Mouse (Mus musculus) liver, postnatal 0 days (tissue): ENCODE measurements around the gene Gm20737. TPM values are rescaled to one million over a fixed set of nuclear protein-coding genes. Genes with fewer than 3 reads are reported as not detected.
"Not testable (repeated sequence)": the region's sequence is repeated elsewhere in the genome, so short reads cannot be mapped to it uniquely, and the experiment has no call there.

Source experiments
- ATAC-seq: fragments of 200-750 bp; cut with Nextera tagmentation; 2 replicates; pipeline ENCODE4 v1.8.0; 2017; ENCODE audit warnings: mild to moderate bottlenecking, moderate library complexity
- DNase-seq: peaks from one replicate; pipeline ENCODE4 v3.0.0-alpha.2; 2016
- H3K27ac ChIP-seq: fragments of 300-500 bp; sonication (generic); 2 replicates; pipeline ENCODE4 v1.5.1; 2014; ENCODE audit warnings: antibody characterized with exemption, moderate library complexity, mild to moderate bottlenecking, low read depth
- H3K27me3 ChIP-seq: fragments of 300-500 bp; sonication (generic); 2 replicates; pipeline ENCODE4 v1.6.1; 2014; ENCODE audit warnings: low read length, control low read depth, mixed read lengths; ENCODE audit not compliant: insufficient read depth
- H3K36me3 ChIP-seq: fragments of 300-500 bp; sonication (generic); replicated peaks from 2 replicates; pipeline ENCODE4 v1.6.1; 2014; ENCODE audit warnings: mild to moderate bottlenecking, control low read depth, low read length, moderate library complexity, mixed read lengths; ENCODE audit not compliant: insufficient read depth
- H3K4me1 ChIP-seq: fragments of 300-500 bp; sonication (generic); 2 replicates; pipeline ENCODE4 v1.6.1; 2014; ENCODE audit warnings: antibody characterized with exemption, mild to moderate bottlenecking, control low read depth; ENCODE audit not compliant: insufficient read depth
- H3K4me2 ChIP-seq: fragments of 300-500 bp; sonication (generic); 2 replicates; pipeline ENCODE4 v1.6.1; 2014; ENCODE audit warnings: low read depth, mild to moderate bottlenecking, low read length, moderate library complexity, mixed read lengths
- H3K4me3 ChIP-seq: fragments of 300-500 bp; sonication (generic); 2 replicates; pipeline ENCODE4 v1.5.1; 2014; ENCODE audit warnings: low read depth, low read length
- H3K9ac ChIP-seq: fragments of 300-500 bp; sonication (generic); replicated peaks from 2 replicates; pipeline ENCODE4 v1.6.1; 2014; ENCODE audit warnings: mild to moderate bottlenecking, moderate library complexity
- H3K9me3 ChIP-seq: fragments of 300-500 bp; sonication (generic); 2 replicates; pipeline ENCODE4 v1.6.1; 2016; ENCODE audit warnings: mild to moderate bottlenecking, control low read depth, low read length, mixed read lengths
- WGBS: fragments of 180-500 bp; shearing (Covaris S2); extraction: QIAGEN DNeasy Blood & Tissue Kit; methylation state at CpG from one replicate; pipeline ENCODE4 v1.1.7; 2014; ENCODE audit not compliant: insufficient replicate concordance; 5-methylcytosine and 5-hydroxymethylcytosine counted together
- polyA plus RNA-seq: library from polyadenylated mRNA; unstranded; fragments of >200 nt; fragmentation: Nextera tagmentation; extraction: Ambion mirVana; gene quantifications from 2 replicates; pipeline ENCODE4 v1.2.1, GENCODE M21; 2015

The Gm20737 gene
- not detected in 2 replicates for polyA plus RNA-seq

- ATAC-seq, H3K36me3 ChIP-seq, H3K9me3 ChIP-seq, H3K4me2 ChIP-seq, H3K27ac ChIP-seq, H3K4me1 ChIP-seq, H3K4me3 ChIP-seq, DNase-seq, H3K9ac ChIP-seq, H3K27me3 ChIP-seq: not testable (repeated sequence)
These were observed at the start of gene Gm20737 for GRCm38 (mm10) chrY:10535942-10536341. TSS of gene Gm20737 (minus strand) at chrY:10536042.

- WGBS = 67% methylated on average over 2 of the region's 5 CpGs
- not testable (repeated sequence) for H3K4me1 ChIP-seq, DNase-seq, H3K36me3 ChIP-seq, H3K27ac ChIP-seq, H3K27me3 ChIP-seq, H3K9me3 ChIP-seq, H3K9ac ChIP-seq, H3K4me2 ChIP-seq, ATAC-seq, H3K4me3 ChIP-seq
These were observed 17.3 kb upstream of the Gm20737 start, which contains the start of gene Gm21775 for GRCm38 (mm10) chrY:10553153-10553552. TSS of gene Gm21775 (plus strand) at chrY:10553453.

Other genes with a start within 250 kb of the Gm20737 start
- gene Gm20834, start 211.5 kb downstream of the Gm20737 start, polyA plus RNA-seq = not detected in 2 replicates
- gene Gm28510, start 123.3 kb downstream of the Gm20737 start, polyA plus RNA-seq = not detected in 2 replicates
- gene Gm21775, start 17.4 kb upstream of the Gm20737 start, polyA plus RNA-seq = not detected in 2 replicates
- gene Gm21900, start 80.3 kb upstream of the Gm20737 start, polyA plus RNA-seq = not detected in 2 replicates
- not detected in 2 replicates for gene Gm20777, start 216.4 kb upstream of the Gm20737 start, polyA plus RNA-seq